Mouse (Mus musculus) kidney, postnatal 36 days (tissue): Measurements from ENCODE around the gene Olfr316.
A peak's percentile ranks its signal among the peaks of the same experiment; 100 is the strongest.
"Not testable (repeated sequence)": the region's sequence is repeated elsewhere in the genome, so short reads cannot be mapped to it uniquely, and the experiment has no call there.

Source experiments
- DNase-seq, 2 experiments: peaks; one replicate each; pipeline ENCODE4 v3.0.0; 2021 to 2022; ENCODE audit warnings: mixed read lengths in 2 of 2

Olfr316 gene

DNA sequence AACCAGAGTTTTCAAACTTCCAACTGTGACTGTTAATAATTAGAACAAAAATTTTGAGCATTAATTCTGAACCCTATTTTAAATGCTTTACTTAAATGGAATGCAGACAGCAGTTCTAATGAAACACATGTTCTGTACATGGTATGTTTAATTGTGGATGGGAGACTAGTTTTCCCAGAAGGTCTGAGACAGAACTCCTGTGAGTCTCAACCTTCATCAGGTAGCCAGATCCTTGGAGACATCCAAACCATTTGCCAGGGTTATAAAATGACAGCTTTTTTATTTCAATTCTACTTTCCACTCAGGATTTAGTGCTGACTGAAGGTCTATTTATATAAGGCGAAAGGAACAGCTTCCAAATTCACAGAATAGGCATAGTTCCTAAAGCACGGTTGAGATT, at the start of gene Olfr316:
TSS of gene Olfr316 (plus strand) at position 301 of the 400 bp plus-strand sequence.
- DNase-seq, result no peak

DNA sequence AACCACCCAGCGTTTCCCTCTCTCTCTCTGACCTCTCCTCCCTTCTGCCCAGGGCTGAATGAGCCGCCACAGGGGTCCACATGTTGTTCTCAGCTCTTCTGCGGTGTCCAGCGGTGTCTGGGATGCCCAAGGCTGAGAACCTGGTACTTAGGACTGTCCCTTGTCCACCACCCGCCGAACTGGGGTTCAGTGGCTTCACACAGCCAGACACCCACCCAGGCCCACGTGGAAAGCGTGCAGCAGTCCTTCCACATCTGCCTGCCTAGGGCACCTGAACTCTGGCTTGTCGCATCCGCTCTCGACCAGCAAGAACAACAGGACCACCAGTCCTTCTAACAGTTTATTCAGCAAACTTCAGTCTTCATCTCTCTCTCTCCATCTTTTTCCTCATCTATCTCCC, 43.4 kb upstream of the Olfr316 start:
- no peak for DNase-seq

DNA sequence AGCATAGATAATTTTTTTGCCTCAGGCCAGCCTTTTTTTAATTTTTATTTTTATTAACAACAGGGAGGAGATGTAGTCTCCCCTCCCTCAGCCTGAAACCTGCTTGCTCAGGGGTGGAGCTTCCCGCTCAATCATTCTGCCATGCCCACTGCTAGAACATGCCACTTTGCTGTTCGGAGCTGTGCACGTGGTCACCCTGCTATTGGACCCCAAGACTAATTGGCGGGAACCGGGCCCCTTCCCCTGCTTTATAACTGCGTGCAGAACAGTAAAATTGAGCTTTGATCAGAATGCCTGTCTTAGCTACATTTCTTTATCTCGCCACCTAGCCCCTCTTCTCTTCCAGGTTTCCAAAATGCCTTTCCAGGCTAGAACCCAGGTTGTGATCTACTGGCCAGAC, 34.8 kb upstream of the Olfr316 start:
- DNase-seq, result not testable (repeated sequence)

DNA sequence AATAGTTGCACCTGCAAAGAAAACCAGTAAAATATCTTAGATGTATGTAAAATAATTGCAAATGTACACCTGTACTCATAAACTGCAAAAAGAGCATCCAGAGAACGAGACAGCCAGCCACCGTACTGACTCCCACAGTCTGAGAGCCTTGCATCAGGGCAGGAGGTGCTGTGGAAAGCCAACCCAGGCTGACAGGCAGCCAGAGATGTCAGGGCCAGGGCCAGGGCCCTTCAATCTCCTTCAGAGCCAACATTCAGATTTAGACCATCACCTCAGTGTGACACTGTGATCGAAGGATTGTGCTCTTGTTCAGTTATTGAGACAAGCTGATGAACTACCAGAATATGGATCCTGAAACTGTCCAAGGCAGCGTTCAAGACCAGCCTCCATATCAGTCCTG, 32.8 kb upstream of the Olfr316 start:
- DNase-seq, result no peak

DNA sequence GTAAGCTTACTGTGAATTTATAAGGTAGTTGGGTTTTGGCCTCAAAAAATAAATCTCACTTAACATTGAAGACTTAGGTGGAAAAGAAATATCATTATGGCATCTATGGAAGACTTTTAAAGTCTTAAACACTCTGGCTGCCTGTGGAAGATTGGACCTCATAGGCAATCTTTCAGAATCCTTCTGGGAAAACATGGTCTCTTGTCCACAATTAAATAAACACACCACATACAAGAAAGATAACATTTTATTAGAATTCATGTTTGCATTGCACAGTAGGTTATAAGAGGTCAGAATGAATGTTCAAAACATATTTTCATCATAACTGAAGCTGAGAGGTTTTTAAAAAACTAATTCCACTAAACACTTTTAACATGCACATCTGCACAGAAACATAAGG, 28.6 kb upstream of the Olfr316 start, which contains the start of gene Olfr318:
TSS of gene Olfr318 (minus strand) at position 101 of the 400 bp plus-strand sequence.
- no peak for DNase-seq

DNA sequence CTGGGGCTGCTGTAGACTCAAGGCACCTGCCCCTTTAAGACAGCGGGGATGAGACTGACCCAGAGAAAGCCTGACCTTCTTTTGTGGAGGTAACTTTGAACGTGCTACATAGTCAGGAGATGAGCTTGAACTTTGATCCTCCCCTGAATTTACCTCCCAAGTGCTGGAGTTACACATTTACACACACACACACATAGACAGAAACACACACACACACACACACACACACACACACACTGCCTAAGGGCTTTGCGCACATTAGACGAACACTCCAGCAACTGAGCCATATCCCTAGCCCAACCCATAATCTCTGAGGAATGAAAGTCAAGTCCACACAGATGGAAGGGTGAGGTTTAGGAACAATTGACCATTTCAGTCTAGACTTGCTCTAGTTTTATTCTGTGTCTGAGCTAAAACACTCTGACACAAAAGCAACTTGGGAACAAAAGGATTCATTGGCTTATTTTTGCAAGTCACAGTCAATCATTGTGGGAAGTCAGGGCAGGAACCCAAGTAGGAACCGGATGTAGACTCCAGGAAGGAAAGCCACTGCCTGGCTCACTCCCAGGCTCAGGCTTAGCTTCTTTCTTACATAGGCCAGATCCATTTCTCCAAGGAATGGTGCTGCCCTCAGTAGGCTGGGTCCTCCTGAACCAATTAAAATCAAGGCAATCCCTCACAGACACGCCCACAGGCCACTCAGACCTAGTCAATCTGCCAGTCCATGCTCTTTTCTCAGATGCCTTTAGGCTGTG, 24.5 kb upstream of the Olfr316 start:
- peak; percentile 57 to 69 for DNase-seq

DNA sequence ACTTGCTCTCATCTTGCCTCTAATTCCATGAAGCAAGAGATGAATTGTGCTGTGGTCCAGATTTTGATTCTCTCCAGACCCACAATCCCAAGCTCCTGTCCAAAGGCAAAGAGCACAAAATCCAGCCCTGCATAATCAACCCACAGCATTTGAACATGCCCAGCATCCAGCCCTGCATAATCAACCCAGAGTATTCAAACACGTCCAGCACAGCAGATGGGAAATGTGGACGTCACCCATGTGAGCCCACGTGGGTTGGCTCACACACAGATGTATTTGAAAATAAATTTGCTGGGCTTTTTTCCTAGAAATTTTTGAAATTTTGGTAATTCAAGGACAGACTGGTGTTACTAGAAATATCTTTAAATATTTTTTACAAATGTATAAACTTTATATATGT, 19.2 kb upstream of the Olfr316 start:
- DNase-seq, result no peak

DNA sequence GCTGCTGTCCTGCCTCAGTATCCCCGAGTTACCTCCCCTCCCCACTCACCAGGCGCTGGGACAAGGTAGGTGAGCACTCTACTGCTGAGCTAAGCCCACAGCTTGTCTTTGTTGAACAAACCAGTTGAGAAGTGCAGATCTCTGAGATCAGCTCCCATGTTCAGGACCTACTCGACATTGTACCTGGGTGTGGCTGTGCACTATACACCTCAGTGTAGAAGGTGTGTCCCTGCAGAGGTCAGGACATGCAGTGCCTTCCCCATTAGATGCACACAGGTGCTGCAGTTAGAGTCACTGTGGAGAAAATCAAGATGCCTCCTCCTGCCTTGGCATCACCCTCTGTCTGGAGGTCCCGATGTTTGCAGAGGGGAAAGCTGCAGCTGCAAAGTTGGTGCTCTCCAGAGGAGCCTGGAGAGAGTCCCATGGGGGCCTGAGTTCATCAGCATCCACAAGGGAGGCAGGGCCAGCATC, 13.7 kb upstream of the Olfr316 start, which contains the start of gene Olfr317:
TSS of gene Olfr317 (minus strand) at position 421 of the 471 bp plus-strand sequence.
- no peak for DNase-seq

DNA sequence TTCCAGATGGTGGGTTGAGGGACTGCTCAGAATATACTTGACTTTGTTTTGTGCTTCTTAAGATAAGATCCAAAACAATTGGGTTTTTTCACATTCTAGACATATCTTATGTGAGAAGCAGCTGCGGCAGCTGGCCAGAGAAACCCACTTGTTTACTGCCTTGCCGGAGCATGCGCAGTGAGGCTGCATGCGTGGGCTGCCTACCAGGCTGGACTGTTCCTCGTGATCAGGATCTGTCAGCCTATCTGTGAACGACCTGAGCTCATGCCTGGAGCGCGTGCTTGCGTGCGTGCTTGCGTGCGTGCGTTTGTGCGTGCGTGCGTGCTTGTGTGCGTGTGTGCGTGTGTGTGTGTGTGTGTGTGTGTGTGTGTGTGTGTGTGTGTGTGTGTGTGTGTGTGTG, 1.4 kb upstream of the Olfr316 start:
- not testable (repeated sequence) for DNase-seq

DNA sequence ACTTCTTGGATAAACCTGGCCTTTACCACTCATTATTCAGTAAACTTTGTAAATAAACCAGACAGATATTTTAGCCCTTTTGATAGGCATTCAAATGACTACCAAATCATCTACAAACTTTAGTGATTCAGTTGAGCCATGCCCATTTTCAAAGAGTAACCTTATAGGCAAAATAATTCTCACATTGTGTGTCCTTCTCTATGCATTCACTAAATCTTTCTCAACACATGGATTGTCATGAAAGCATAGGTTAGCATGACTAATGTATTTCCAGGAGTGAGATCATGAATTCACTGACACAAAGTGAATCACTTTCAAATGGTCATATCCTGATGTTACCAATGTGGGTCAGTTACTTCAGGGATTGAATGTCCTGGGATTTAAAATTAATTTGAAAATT, 20.4 kb downstream of the Olfr316 start, which contains the start of gene Olfr315:
TSS of gene Olfr315 (plus strand) at position 301 of the 400 bp plus-strand sequence.
- DNase-seq, result no peak

DNA sequence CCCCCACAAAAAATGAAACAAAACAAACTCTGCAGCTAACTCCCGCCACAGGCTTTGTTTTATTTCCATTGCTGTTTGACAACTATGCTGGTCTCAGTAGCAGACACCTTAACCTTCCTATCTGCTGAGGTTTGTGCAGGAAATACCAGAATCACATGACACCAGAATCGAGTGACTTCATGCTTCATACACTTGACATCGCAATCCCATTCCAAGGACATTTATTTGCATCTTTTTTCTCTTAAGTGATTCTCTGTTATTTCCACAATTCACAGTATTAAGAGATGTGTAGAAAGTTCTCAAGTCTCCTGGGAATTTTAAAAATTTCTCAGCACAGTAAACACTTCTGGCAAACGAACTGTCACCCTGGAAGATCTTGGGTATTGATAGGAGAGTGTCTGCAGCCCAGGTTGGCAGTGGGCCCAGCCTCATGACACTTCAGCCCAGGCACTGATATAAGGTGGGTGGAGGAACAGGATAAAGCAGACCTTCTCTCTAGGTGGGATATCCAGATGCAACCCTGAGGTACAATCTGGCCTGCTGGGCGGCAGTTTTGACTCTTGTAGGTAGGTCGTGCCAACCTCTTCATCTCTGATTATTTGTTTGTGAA, 30.1 kb downstream of the Olfr316 start, which contains the start of gene Olfr314:
TSS of gene Olfr314 (plus strand) at position 473 of the 610 bp plus-strand sequence.
- DNase-seq, result no peak

DNA sequence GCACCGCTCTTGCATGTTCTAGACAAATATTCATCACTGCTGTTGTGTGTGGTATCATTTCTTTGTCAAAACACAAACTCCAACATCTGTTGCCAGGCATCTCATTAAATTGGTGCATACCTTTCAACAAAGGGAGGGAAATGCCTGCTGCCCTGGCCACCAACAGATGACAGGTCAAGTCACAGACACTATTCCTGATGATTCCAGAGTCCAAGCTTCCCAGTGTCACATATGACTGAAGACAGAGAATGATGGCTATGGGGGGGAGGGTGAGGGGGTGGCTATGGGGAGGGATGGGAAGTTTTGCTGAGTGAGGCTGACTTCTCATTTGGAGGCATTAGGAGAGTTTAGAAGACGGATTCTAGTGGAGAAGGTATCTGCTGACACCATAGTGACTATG, 31.6 kb downstream of the Olfr316 start:
- DNase-seq, result no peak

DNA sequence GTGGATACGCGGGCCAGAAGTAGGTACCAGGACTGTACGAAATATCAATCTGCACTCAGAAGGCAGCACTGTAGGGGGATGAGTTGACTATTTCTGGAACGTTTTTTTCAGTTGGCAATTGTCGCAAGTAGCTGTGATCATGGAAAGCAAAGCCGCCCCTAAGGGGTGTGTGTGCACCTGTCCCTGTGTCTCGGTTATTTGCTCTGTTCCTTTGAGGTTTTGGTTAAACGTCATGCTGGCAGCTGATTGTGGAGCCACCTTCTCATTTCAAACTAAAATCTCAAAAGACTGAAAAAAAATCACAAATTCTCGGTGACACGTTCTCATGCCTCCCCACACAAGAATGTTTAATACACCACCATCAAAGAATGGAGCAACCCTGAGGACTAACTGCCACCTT, 35.1 kb downstream of the Olfr316 start:
- no peak for DNase-seq

DNA sequence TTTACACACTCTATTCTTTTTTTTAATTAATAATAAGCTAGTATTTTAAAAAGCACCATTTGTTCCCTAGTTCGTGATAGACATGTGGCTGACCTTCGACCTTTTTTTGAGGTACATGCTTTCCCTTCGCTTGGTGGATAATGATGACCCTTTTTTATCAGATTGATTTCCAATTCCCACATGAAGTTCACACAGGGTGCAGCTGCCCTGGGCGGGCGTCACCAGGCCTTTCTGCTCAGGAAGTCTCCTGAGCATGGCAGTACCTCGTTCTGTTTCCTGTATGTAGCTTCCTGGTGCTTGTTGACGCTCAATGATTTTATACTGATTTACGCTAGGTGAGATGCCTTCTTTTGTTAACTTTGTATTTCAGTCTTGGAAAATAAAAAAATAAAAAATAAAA, 35.8 kb downstream of the Olfr316 start:
- no peak for DNase-seq

DNA sequence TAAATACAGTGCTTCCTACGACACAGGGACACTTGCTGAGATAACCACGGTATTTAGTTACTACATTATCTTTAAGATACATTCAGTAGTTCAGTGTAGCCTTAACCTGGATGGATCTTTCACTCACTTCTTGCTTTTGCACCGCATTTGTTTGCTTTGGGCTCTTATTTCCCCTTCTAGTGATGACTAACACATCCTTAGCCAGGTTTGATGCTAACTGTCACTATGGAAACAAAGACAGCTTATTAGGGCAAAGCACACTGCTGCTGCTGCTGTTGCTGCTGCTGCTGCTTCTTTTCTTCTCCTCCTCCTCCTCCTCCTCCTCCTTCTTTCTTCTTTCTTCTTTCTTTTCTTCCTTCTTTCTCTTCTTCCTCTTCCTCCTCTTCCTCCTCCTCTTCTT, 37.0 kb downstream of the Olfr316 start:
- DNase-seq, result no peak

DNA sequence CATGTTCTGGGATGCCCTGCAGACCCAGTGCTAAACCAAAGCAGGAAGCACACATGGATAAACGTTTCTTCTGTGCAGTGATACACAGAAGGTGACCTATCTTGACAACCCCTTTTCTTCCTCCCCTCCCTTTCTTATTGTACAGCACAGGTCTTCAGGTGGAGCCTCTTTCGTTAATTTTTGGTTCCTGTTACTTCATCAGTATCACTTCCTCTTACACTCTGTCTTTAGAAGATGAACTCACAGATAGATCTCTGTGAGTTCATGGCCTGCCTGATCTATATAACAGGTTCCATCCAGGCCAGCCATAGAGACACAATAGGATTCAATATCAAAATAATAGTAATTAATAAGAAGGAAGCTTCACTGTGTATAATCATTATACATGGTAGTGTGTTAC, 37.5 kb downstream of the Olfr316 start:
- no peak for DNase-seq

DNA sequence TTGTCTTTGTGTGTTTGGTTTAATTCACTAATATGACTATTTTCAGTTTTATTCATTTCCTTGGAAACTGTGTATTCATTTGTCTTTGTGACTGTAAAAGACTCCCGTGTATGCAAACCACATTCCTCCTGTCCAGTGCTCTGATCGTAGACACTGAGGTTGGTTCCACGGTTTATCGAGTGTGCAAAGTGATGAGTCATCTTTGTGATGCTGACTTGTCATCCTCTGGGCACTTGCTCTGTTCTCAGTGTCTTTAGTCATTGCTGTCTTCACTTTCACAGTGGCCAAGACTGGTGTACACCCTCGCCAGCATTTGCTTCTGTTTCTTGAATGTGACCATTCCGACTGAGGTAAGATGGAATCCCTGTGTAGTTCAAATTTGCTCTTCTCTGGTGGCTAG, 38.1 kb downstream of the Olfr316 start:
- DNase-seq, result no peak

DNA sequence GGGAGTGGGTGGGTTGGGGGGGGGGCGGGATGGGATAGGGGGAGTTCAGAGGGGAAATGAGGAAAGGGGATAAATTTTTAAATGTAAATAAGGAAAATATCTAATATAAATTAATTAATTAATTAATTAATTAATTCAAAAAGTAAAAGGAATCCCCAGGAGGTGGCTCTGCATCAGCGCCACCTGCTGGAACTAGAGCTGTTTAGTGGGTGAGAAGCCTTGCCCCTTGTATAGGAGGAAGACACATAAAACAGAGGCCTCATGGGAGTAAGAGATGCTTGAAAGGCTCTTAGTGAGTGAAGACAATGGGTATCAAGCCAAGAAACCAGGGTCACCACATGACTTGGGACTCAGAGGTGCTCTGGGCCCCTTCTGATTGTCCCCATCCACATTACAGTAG, 43.3 kb downstream of the Olfr316 start:
- no peak for DNase-seq

DNA sequence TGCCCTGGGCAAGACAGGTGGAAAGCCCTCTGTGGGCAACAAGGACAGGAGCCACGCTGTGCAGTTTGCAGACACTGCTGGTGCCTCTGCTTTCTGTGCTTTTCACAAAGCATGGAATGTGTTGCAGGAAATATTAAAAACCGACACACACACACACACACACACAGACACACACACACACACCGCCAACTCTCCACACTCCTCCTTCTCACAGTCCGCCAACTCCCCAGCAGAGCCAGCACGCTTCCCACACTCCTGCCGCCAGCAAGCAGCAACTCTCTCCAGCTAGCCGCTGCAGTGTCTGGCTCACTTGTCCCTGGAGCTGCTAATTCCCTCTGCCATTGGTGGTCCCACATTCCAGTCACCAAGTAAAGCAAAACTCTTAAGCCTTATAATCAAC, 44.3 kb downstream of the Olfr316 start:
- DNase-seq, result no peak

DNA sequence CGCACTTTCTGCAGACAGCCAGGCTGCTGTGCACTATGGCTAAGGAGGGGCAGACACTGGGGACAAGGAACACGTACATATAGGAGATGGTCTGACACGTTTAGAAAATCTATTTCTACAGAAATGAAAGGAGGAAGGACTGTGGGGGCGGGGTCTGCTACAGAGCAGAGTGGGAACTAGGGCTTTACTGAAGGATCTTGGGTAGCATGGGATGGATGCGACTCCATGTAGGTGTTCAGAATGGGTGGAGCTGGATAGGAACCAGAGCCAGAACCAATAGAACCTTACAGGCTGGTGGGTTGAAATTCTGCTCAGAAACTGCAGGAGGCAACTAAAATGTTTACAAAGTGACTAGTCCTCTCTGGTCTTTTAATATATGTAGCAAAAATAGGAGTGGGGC, 47.2 kb downstream of the Olfr316 start:
- no peak for DNase-seq

DNA sequence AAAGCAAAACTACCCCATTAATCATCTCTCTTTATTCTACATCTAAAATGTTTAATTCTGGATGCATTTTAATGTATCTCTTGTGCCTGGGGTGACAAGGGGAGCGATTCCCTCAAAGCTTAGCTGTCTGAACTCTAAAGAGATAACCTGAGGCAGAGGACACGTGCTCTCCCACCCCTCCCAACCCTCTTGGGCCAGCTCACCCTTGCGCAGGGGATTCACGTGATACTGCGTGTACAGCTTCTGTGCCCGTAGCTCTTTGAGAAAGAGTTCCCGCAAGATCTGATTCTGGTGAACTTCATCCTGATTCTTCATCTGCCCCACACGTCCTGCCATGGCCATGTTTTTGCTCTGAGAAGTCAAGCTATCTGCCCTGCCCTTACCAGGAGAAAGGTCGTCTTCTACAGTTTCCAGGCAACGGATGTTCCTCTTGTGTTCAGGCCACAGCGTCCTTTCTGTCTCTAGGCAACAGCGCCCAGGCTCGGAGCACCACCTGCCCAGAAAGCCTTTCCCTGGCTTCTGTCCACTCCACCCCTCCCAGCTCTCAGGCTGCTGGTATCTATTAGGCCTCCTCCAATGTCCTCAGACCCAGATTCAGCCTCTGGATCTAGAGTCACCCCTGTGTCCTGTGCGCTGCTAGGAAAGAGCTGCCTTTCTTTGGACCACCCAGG, 49.2 kb downstream of the Olfr316 start, which contains the start of gene Fam183b:
TSS of gene Fam183b (minus strand) at position 403 of the 671 bp plus-strand sequence.
- DNase-seq, result no peak

DNA sequence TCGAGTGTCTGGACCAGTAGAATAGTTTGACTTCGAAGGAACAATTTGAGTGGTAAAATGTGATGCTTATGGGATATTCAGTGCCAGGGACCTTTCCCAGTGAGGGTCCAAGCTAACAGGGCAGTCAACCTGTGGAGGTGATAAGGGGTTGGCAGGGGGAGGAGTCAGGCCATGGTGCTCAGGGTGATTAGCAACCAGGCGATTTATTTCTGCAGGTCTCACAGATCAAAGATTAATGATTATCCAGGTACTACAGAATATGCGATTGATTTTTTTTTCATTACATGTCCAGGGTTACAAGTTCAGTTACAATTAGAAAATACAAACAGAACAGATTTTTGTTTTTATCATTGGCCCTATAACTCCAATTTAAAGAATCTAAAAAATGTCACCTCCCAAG, 51.3 kb downstream of the Olfr316 start:
- no peak for DNase-seq

DNA sequence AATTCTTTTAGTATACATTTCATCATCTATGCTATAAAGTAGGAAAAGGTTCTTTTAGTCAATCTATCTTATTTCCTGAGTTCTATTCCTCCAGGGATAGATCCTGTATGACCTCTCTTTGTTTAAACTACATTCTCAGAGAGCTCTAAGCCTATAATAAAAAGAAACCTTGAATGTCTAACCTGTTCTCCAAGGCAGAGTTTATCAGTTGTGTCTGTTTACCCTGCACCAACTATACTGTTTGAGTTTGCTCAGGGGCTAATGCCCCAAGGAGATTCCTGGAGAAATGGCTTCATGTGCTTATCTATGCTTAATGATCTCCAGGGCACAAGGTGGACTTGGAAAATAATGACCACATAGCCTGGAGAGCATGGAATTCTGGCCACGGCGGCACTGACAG, 51.9 kb downstream of the Olfr316 start:
- DNase-seq, result no peak
